Mouse (Mus musculus) lung, postnatal 0 days (tissue): ENCODE data around the gene Ddx19a.
"Not testable (repeated sequence)": the region's sequence is repeated elsewhere in the genome, so short reads cannot be mapped to it uniquely, and the experiment has no call there.

Experiments
- CTCF ChIP-seq: IDR thresholded peaks from 2 replicates; pipeline ENCODE4 v1.5.1; 2016; ENCODE audit warnings: antibody characterized with exemption, mild to moderate bottlenecking
- EP300 ChIP-seq: IDR thresholded peaks from 2 replicates; pipeline ENCODE4 v1.6.1; 2016; ENCODE audit warnings: antibody characterized with exemption, mild to moderate bottlenecking, control low read depth

GRCm38 (mm10) chr8:110977987-110978386 is 19.6 kb downstream of the Ddx19a start:
- TF ChIP-seq CTCF, EP300: not testable (repeated sequence)
